Mouse (Mus musculus) C2C12 (cell line): ENCODE results near the gene Btbd11.

Experiments
- CTCF ChIP-seq: IDR thresholded peaks from one replicate; pipeline ENCODE4 v1.5.1; 2011; ENCODE audit not compliant: control insufficient read depth, insufficient read depth, insufficient read length
- MAX ChIP-seq: IDR thresholded peaks from one replicate; pipeline ENCODE4 v1.6.1; 2011; ENCODE audit warnings: mild to moderate bottlenecking, control low read depth
- MYOD1 ChIP-seq: IDR thresholded peaks from one replicate; pipeline ENCODE4 v1.6.1; 2011; ENCODE audit warnings: low read depth; ENCODE audit not compliant: control insufficient read depth, insufficient read length

DNA sequence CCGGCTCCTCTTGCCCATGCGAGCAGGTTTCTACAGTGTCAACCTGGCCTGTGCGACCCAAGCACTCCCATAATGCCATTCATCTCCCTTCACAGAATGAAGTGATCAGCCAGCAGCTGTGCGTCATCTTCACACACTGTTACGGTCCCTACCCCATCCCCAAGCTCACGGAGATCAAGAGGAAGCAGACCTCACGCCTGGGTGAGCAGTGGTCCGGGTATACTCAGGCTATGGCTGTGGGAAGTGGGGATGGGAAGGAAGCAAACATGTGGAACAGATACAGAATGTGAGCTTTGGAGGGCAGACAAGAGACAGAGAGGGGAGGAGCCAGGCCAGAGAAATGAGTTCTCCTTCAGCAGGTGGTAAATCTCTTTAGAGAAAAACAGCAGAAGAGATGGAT, 253.8 kb downstream of the Btbd11 start:
- TF ChIP-seq CTCF = no peak
- TF ChIP-seq MYOD1 = no peak
- no peak for TF ChIP-seq MAX
